Mouse (Mus musculus) G1E (cell line): ENCODE results near the gene Pbp2.

Experiments used
- CTCF ChIP-seq: IDR thresholded peaks from 2 replicates; pipeline ENCODE4 v1.5.1; 2012; ENCODE audit warnings: low read depth, low read length, inconsistent platforms, mixed read lengths
- GATA1 ChIP-seq: IDR thresholded peaks from 2 replicates; pipeline ENCODE4 v1.6.1; 2012; ENCODE audit warnings: borderline replicate concordance, low read length, inconsistent platforms, mixed read lengths
- GATA2 ChIP-seq: IDR thresholded peaks from 2 replicates; pipeline ENCODE4 v1.6.1; 2012; ENCODE audit warnings: low read depth, low read length, inconsistent platforms, borderline replicate concordance
- POLR2AphosphoS5 ChIP-seq: IDR thresholded peaks from 2 replicates; pipeline ENCODE4 v1.6.1; 2012; ENCODE audit warnings: low read depth, low read length, inconsistent platforms; ENCODE audit not compliant: insufficient replicate concordance

GRCm38 (mm10) chr6:135313981-135314380 is 3.8 kb upstream of the Pbp2 start:
- no peak for TF ChIP-seq CTCF
- TF ChIP-seq POLR2AphosphoS5 = no peak
- TF ChIP-seq GATA1 = no peak
- TF ChIP-seq GATA2 = no peak
